Mouse (Mus musculus) lung, embryonic 14.5 days (tissue): ENCODE results near the gene Syn2. TPM values are rescaled to one million over a fixed set of nuclear protein-coding genes. Genes with fewer than 3 reads are reported as not detected.

Experiments used
- ATAC-seq: fragments of 200-750 bp; cut with Nextera tagmentation; 2 replicates; pipeline ENCODE4 v1.8.0; 2017; ENCODE audit warnings: mild to moderate bottlenecking, moderate TSS enrichment, moderate library complexity; ENCODE audit not compliant: insufficient read depth
- DNase-seq: peaks from one replicate; pipeline ENCODE4 v3.0.0-alpha.2; 2015
- H3K27ac ChIP-seq: fragments of 300-500 bp; sonication (generic); 2 replicates; pipeline ENCODE4 v1.5.1; 2014; ENCODE audit warnings: low read depth, mild to moderate bottlenecking, moderate library complexity
- H3K27me3 ChIP-seq: fragments of 300-500 bp; sonication (generic); 2 replicates; pipeline ENCODE4 v1.6.1; 2014; ENCODE audit warnings: low read length, control low read depth; ENCODE audit not compliant: insufficient read depth
- H3K36me3 ChIP-seq: fragments of 300-500 bp; sonication (generic); 2 replicates; pipeline ENCODE4 v1.6.1; 2014; ENCODE audit warnings: control low read depth; ENCODE audit not compliant: insufficient read depth
- H3K4me1 ChIP-seq: fragments of 300-500 bp; sonication (generic); 2 replicates; pipeline ENCODE4 v1.6.1; 2014; ENCODE audit warnings: antibody characterized with exemption, control low read depth; ENCODE audit not compliant: insufficient read depth
- H3K4me2 ChIP-seq: fragments of 300-500 bp; sonication (generic); 2 replicates; pipeline ENCODE4 v1.6.1; 2014; ENCODE audit warnings: mild to moderate bottlenecking
- H3K4me3 ChIP-seq: fragments of 300-500 bp; sonication (generic); 2 replicates; pipeline ENCODE4 v1.5.1; 2014; ENCODE audit warnings: low read depth, low read length
- H3K9ac ChIP-seq: fragments of 300-500 bp; sonication (generic); 2 replicates; pipeline ENCODE4 v1.6.1; 2014
- H3K9me3 ChIP-seq: fragments of 300-500 bp; sonication (generic); 2 replicates; pipeline ENCODE4 v1.6.1; 2016; ENCODE audit warnings: low read depth, low read length, control low read depth
- CTCF ChIP-seq: IDR thresholded peaks from 2 replicates; pipeline ENCODE4 v1.5.1; 2016; ENCODE audit warnings: antibody characterized with exemption, low read depth
- WGBS: fragments of 180-500 bp; shearing (Covaris S2); extraction: QIAGEN DNeasy Blood & Tissue Kit; methylation state at CpG from one replicate; pipeline ENCODE4 v1.1.7; 2014; 5-methylcytosine and 5-hydroxymethylcytosine counted together
- polyA plus RNA-seq: library from polyadenylated mRNA; unstranded; fragments of >200 nt; fragmentation: Nextera tagmentation; extraction: Ambion mirVana; gene quantifications from 2 replicates; pipeline ENCODE4 v1.2.1, GENCODE M21; 2014

Syn2 gene
- polyA plus RNA-seq, 1 experiment from 2014 or later: 0.72 TPM

DNA sequence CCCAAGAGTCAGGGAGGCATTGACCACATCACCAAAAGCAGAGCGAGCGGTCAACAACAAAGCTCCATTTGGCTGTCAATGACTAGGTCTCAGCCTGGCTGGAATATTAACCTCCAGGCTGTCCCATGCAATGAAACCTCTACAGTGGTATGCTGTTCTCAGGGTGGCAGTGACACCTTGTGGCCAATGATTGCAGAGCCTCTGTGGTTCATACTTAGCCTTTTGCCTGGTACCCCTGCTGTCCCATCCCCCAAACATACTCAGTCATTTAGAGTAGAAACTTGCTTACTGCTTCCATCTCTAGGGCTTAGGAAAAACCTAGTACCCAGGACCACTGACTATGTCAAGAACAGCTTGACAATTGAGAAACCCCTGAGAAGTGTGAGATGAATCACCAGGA is 133.2 kb downstream of the Syn2 start:
- no peak overlapping the region for H3K9ac ChIP-seq
- H3K4me1 ChIP-seq: peaks cover 5% of the 10 kb centered on the region
- ATAC-seq (peak; percentile 70; the same call in 1 of the 2 replicates), DNase-seq (peak; percentile 90)
- peak; percentile 96 for TF ChIP-seq CTCF
- H3K4me3 ChIP-seq: no peak overlapping the region
- 49% methylated on average over 2 of the region's 2 CpGs for WGBS
- no peaks in the 10 kb centered on the region for H3K9me3 ChIP-seq
- H3K27me3 ChIP-seq: no peaks in the 10 kb centered on the region
- H3K27ac ChIP-seq: no peak overlapping the region
- H3K36me3 ChIP-seq: no peaks in the 10 kb centered on the region
- no peak overlapping the region for H3K4me2 ChIP-seq

DNA sequence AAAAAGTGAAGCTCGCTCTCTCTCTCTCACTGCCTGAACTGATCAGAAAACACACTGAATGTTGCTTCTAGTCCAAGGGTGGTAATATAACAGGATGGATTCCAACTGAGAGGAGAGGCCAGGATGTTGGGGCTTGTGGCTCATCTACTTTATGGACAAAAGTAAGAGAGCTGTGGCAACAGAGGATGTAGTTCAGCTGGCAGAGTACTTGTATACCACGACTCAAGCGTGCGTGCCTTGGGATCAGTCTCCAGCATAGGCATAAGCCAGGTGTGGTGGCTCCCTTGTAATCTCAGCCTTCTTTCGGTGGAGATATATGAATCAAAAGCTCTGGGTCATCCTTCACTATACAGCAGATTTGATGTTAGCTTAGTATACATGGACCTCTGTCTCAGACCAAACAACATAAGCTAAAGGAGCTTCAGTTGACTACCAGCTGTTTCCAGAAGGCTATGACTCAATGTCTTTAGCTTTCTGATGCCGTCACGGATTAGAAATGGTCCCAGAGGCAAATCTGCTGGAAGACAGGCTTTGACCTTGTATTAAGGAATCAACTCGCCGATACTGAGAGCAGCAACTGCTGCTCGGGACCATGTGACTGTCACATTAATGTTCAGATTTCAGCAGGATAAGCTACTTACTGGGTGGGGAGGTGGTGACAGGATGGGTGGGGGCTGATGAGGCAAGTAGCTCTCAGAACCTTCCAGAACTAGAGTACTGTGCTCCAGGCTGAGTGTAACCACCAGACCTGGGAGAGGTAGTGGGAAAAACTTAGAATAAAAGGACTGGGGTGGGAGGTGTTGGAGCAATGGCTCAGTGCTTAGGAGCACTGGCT is 134.1 kb downstream of the Syn2 start:
- DNase-seq (no peak), ATAC-seq (no peak)
- H3K9ac ChIP-seq: no peak overlapping the region
- no peaks in the 10 kb centered on the region for H3K36me3 ChIP-seq
- TF ChIP-seq CTCF: no peak
- no peak overlapping the region for H3K27ac ChIP-seq
- H3K4me3 ChIP-seq: no peak overlapping the region
- WGBS: 84% methylated on average over 10 of the region's 10 CpGs
- H3K4me2 ChIP-seq: no peak overlapping the region
- no peaks in the 10 kb centered on the region for H3K9me3 ChIP-seq
- H3K4me1 ChIP-seq: peaks cover 5% of the 10 kb centered on the region
- no peaks in the 10 kb centered on the region for H3K27me3 ChIP-seq

DNA sequence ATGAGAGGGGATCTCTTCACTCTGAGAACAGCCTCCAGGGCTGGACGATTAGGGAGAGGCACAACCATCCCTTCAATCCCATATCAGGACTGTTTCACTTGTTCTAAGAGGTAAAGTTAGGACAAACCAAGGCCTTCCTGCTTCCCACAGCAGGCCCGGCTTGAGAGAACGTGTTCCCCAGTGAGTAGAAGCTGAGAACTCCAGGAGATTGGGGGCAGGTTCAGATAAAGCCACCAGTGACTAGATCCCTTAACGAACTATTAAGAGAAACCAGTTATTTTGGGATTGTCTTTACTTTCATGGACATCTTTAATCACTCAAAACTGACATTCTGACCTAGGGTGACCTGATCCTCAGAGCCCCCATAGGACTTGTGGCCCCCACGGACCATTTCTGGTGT is 134.9 kb downstream of the Syn2 start:
- no peaks in the 10 kb centered on the region for H3K27me3 ChIP-seq
- H3K9ac ChIP-seq: no peak overlapping the region
- DNase-seq: no peak
- no peak overlapping the region for H3K4me2 ChIP-seq
- H3K4me1 ChIP-seq: peaks cover 5% of the 10 kb centered on the region
- WGBS: 62% methylated on average over 5 of the region's 5 CpGs
- ATAC-seq: no peak
- H3K9me3 ChIP-seq: no peaks in the 10 kb centered on the region
- no peak overlapping the region for H3K4me3 ChIP-seq
- H3K27ac ChIP-seq: no peak overlapping the region
- H3K36me3 ChIP-seq: no peaks in the 10 kb centered on the region
- TF ChIP-seq CTCF: no peak

DNA sequence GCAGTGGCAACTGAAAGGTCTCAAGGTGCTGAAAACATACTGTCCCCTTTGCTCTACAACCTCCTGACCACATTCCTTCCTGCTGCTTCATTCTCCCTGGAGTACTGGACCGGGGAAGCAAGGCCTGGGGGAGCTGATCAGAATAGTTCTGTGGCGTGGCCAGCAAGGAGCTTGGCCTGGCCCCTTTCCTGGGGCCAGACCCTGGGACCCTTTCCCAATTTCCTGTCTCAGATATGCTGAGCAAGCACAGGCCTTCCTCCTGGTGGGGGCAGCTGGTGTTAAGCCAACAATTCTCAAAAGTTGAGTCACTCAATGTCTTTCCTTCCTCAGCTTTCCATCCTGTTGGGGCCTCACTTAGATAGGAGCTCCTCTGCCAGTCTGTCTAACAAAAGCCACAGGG is 135.4 kb downstream of the Syn2 start:
- WGBS: 48% methylated on average over 2 of the region's 2 CpGs
- Histone ChIP-seq H3K9me3 (no peaks in the 10 kb centered on the region), H3K4me2 (no peak overlapping the region), H3K27ac (no peak overlapping the region), H3K9ac (no peak overlapping the region), H3K36me3 (no peaks in the 10 kb centered on the region), H3K4me1 (peaks cover 5% of the 10 kb centered on the region), H3K4me3 (no peak overlapping the region), H3K27me3 (no peaks in the 10 kb centered on the region)
- peak; percentile 22 for DNase-seq
- no peak for ATAC-seq
- no peak for TF ChIP-seq CTCF

DNA sequence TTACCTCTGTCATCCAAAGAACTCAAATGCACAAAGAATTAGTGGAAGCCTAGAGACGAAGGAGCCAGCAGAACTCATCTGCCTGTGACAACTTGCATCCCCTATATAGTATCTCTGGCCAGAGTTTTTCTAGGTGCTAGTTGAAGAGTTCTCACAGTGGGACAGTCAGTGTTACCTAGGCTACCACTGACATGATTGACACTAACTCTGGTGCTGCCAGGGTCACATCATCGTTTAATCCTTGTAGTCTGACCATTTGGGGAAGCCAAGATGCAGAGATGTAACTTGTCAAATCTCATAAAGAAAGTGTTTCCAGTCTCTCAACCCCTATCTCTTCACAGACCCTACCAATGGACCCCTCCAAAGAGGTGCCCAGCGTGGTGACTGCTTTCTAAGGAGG is 136.6 kb downstream of the Syn2 start:
- H3K9me3 ChIP-seq: no peaks in the 10 kb centered on the region
- peaks cover 5% of the 10 kb centered on the region for H3K4me1 ChIP-seq
- no peak overlapping the region for H3K4me2 ChIP-seq
- H3K27ac ChIP-seq: peak overlapping the region; percentile 19
- H3K27me3 ChIP-seq: no peaks in the 10 kb centered on the region
- no peak overlapping the region for H3K9ac ChIP-seq
- ATAC-seq (no peak), DNase-seq (no peak)
- H3K36me3 ChIP-seq: no peaks in the 10 kb centered on the region
- no peak for TF ChIP-seq CTCF
- WGBS: 64% methylated on average over 3 of the region's 3 CpGs
- H3K4me3 ChIP-seq: no peak overlapping the region

DNA sequence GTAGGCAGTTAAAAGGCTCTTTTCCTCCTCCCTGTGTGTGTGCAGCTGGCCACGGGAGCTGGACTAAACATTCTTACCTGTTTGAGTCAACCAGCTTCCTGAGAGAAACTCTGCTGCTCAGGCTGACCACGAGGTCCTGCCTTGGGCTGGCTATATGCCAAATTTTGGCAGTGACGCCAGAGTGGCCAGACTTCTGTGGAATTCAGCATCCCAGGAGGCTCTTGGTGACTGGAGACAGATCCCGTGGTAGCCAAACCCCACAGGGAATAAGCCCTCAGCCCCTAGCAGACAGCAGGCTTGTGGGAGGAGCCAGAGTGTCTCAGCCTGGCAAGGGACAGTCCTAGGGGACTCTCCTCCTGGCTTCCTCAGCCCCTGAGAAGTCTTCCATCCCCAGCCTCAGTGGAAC is 137.2 kb downstream of the Syn2 start:
- TF ChIP-seq CTCF: no peak
- no peaks in the 10 kb centered on the region for H3K36me3 ChIP-seq

DNA sequence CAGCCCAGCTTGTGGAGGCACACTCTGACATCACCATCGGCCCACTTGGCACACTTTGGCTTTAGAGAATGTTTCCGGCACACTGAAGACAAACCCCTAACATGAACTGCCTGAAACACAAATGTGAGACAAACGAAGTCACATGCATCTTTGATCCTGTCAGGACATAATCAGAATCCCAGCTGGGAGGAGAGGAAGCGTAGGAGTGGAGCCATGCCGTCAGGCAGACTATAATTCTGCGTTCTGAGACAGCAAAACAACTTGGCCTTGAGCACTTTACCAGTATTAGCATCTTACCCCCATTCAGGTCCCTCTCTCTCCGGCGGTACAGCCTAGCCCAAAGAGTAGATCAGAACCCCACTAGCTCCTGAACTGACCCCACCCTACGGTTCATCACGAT is 138.6 kb downstream of the Syn2 start:
- TF ChIP-seq CTCF: no peak
- Histone ChIP-seq H3K27ac (no peak overlapping the region), H3K9ac (no peak overlapping the region), H3K4me3 (no peak overlapping the region), H3K4me1 (peaks cover 5% of the 10 kb centered on the region), H3K27me3 (no peaks in the 10 kb centered on the region), H3K9me3 (no peaks in the 10 kb centered on the region), H3K36me3 (no peaks in the 10 kb centered on the region), H3K4me2 (no peak overlapping the region)
- ATAC-seq: no peak
- WGBS: 80% methylated on average over 10 of the region's 10 CpGs
- DNase-seq: no peak

More for the DNA sequence above, 137.2 kb downstream of the Syn2 start:
- Histone ChIP-seq H3K9me3 (no peaks in the 10 kb centered on the region), H3K27ac (peak overlapping the region; percentile 19), H3K4me1 (peaks cover 5% of the 10 kb centered on the region), H3K4me3 (no peak overlapping the region), H3K9ac (no peak overlapping the region), H3K4me2 (no peak overlapping the region), H3K27me3 (no peaks in the 10 kb centered on the region)
- 7% methylated on average over 4 of the region's 4 CpGs for WGBS
- ATAC-seq (peak; percentile 70), DNase-seq (peak; percentile 87)
